Mouse (Mus musculus): ENCODE measurements around the gene Smarcd1. TPM values are rescaled to one million over a fixed set of nuclear protein-coding genes. Genes with fewer than 3 reads are reported as not detected.

Smarcd1 gene
- polyA plus RNA-seq, 1 experiment = 10.1 TPM

DNA sequence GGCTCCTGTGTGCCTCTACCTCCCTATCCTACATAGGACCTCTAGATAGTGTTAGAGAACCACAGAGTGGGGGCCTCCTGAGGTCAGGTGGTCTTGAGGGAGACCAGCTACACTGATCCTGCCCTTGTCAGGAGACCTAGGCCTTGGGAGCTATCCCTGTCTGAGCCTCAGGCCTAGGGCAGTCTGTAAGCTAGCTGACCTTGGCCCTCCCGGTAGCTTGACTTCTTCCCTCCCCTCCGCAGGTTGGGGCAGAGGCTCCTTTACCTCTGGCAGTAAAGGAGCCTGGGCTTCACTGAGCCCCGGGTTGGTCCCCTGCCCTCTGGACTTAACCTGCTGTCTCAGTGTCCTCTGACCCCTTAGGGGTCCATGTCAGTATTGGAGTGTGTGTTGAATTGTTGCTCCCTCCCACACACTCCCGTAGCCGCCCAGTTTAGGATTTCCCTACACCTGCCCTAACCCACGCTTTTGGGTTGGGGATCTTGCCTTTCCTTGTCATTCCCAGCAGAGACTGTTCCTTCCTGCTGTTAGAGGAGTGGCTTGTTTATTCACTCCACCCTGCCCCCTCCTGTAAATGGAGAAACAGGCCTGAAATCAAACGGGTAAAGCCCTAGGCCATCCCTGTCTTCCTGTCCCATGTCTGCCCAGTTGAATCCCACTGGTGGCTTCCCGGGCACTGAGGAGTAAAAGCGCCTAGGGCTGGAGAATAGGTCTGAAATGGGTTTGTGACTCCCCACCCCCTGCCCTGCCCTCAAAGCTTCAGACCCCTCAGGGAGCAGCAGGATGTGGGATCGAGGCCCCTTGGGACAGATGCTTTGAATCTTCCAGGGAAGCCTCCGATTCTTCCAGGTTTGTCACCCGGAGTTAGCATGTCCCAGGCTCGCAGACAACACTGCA lies 11.0 kb downstream of the Smarcd1 start:
- 86% methylated on average over 13 of the region's 13 CpGs for WGBS
- Histone ChIP-seq H3K4me1 (ENCODE audit: control insufficient read depth, insufficient read depth, low read length) (peaks cover 2% of the 10 kb centered on the region), H3K4me3 (replicated peaks; ENCODE audit: control insufficient read depth, low read depth, low read length) (no peak overlapping the region), H3K27ac (ENCODE audit: control insufficient read depth, insufficient read depth, low read depth, low read length, poor library complexity) (no peak overlapping the region)
- TF ChIP-seq POLR2A (IDR thresholded peaks at IDR 0.05; ENCODE audit: borderline replicate concordance, control insufficient read depth, low read depth, low read length) (no peak), CTCF (IDR thresholded peaks at IDR 0.05; ENCODE audit: control insufficient read depth, insufficient read depth, low read length) (no peak)

DNA sequence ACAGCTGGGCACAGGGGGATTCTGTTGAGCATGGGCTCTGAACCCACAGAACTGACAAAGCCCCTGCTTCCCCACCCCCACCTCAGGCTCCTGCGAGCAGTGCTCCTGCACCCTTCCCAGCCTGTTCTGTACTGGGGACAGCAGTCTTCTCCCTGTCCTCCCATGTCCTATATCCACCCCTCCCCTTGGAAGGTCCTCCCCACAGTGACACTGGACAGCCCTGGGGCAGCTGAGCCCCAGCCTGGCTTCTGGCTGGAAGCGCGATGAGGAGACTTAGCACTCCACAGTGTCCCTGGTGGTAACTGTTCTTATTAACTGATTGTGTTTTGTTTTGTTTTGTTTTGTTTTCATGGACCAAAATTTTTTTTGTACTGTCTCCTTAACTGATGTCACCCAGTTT lies 11.6 kb downstream of the Smarcd1 start:
- no peak overlapping the region for H3K27ac ChIP-seq (ENCODE audit: control insufficient read depth, insufficient read depth, low read depth, low read length, poor library complexity)
- WGBS = 91% methylated on average over 3 of the region's 3 CpGs
- H3K4me1 ChIP-seq (ENCODE audit: control insufficient read depth, insufficient read depth, low read length) = peaks cover 2% of the 10 kb centered on the region
- no peak overlapping the region for H3K4me3 ChIP-seq (replicated peaks; ENCODE audit: control insufficient read depth, low read depth, low read length)
- TF ChIP-seq POLR2A (IDR thresholded peaks at IDR 0.05; ENCODE audit: borderline replicate concordance, control insufficient read depth, low read depth, low read length) (no peak), CTCF (IDR thresholded peaks at IDR 0.05; ENCODE audit: control insufficient read depth, insufficient read depth, low read length) (no peak)

DNA sequence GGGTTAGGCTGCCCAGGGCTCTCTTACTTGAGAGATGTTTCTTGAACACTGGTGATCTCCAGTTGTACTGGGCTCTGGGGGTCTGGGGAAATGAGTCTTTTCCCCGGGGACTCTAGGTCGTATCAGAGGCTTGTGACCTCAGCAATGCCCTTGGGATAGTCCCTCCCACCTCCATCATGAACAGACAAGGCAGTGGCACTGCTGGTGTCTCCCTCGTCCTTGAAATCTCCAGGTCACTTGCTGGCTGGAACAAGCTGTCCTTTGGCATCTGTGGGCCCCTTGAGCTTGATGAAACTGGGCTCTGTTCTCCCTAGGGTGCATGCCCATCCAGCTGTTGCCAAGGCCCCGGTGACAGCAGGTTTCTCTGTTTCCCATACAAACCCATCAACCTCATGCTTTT lies 12.3 kb downstream of the Smarcd1 start:
- H3K27ac ChIP-seq (ENCODE audit: control insufficient read depth, insufficient read depth, low read depth, low read length, poor library complexity) = no peak overlapping the region

GRCm38 (mm10) chr15:99714858-99715257 lies 12.9 kb downstream of the Smarcd1 start:
- 56% methylated on average over 7 of the region's 7 CpGs for WGBS
- Histone ChIP-seq H3K4me1 (ENCODE audit: control insufficient read depth, insufficient read depth, low read length) (peaks cover 2% of the 10 kb centered on the region), H3K27ac (ENCODE audit: control insufficient read depth, insufficient read depth, low read depth, low read length, poor library complexity) (no peak overlapping the region; the same call in 1 of the 2 replicates), H3K4me3 (replicated peaks; ENCODE audit: control insufficient read depth, low read depth, low read length) (no peak overlapping the region)
- TF ChIP-seq POLR2A (IDR thresholded peaks at IDR 0.05; ENCODE audit: borderline replicate concordance, control insufficient read depth, low read depth, low read length) = no peak
- peak; percentile 94 for TF ChIP-seq CTCF (IDR thresholded peaks at IDR 0.05; ENCODE audit: control insufficient read depth, insufficient read depth, low read length)

More for the DNA sequence above, 12.3 kb downstream of the Smarcd1 start:
- peaks cover 2% of the 10 kb centered on the region for H3K4me1 ChIP-seq (ENCODE audit: control insufficient read depth, insufficient read depth, low read length)
- TF ChIP-seq POLR2A (IDR thresholded peaks at IDR 0.05; ENCODE audit: borderline replicate concordance, control insufficient read depth, low read depth, low read length) (no peak), CTCF (IDR thresholded peaks at IDR 0.05; ENCODE audit: control insufficient read depth, insufficient read depth, low read length) (no peak)
- 67% methylated on average over 4 of the region's 4 CpGs for WGBS
- H3K4me3 ChIP-seq (replicated peaks; ENCODE audit: control insufficient read depth, low read depth, low read length) = no peak overlapping the region

DNA sequence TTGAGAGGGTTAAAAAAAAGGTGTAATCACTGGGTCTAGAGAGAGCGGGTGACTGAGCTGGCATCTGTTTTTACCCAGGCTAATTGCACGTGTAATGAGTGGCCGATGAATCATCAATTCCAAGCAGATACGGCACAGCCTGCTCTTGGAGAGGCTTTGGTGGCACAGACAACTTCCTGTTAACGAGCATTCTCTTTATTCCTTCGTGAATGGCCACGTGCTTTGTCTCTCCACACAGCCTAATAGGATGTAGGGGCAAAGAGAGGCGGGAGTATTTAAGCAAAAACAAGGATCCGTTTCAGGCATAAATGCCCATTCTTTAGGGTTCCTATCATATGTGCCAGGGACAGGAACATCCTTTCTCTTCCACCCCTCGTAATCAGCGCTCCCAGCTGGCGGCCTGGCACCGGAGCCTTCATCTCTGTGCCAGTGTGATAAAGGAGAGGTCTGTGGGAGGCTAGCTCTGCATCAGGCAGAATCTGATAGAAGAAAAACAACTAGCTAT lies 13.5 kb downstream of the Smarcd1 start:
- WGBS = 58% methylated on average over 13 of the region's 13 CpGs
- peak overlapping the region; percentile 8; the same call in 1 of the 2 replicates for H3K27ac ChIP-seq (ENCODE audit: control insufficient read depth, insufficient read depth, low read depth, low read length, poor library complexity)
- no peak overlapping the region for H3K4me3 ChIP-seq (replicated peaks; ENCODE audit: control insufficient read depth, low read depth, low read length)
- H3K4me1 ChIP-seq (ENCODE audit: control insufficient read depth, insufficient read depth, low read length) = peaks cover 2% of the 10 kb centered on the region
- TF ChIP-seq POLR2A (IDR thresholded peaks at IDR 0.05; ENCODE audit: borderline replicate concordance, control insufficient read depth, low read depth, low read length) (no peak), CTCF (IDR thresholded peaks at IDR 0.05; ENCODE audit: control insufficient read depth, insufficient read depth, low read length) (no peak)

DNA sequence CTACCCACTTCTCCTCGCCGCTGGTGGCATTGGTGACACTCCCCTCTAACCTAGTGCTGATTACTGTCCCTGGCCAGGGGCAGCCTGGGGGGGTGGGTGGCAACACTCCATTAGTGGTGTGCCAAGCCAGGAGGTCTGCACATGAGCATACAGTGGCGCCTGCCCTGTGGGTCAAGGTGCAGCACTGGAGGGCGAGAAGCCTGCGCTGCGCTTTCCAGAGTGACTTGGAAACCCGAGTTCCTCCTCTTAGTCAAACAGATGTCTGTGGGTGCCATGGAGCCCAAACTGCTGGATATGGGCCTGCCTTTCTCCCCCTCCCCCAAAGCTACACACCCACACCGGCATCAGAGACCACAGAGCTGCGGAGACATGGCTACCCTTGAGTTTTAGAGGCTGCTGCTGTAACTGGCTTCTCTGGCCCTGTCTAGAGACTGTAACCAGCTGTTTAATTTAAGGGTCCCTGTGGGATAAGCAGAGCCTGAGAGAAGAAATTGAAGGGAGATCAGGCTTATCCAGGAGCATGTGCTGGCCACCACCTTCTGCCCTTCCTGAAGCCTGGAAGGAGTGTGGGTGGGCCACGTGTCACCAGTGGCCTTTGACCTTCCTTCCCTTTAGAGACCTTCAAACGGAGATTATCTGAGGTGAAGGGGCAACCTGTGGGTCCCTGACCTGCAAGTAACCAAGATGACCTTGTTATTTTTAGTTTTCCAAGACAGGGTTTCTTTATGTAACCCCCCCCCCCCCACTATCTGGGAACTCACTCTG lies 14.2 kb downstream of the Smarcd1 start:
- Histone ChIP-seq H3K27ac (ENCODE audit: control insufficient read depth, insufficient read depth, low read depth, low read length, poor library complexity) (no peak overlapping the region; the same call in 1 of the 2 replicates), H3K4me1 (ENCODE audit: control insufficient read depth, insufficient read depth, low read length) (peaks cover 2% of the 10 kb centered on the region), H3K4me3 (replicated peaks; ENCODE audit: control insufficient read depth, low read depth, low read length) (no peak overlapping the region)
- 81% methylated on average over 11 of the region's 11 CpGs for WGBS
- TF ChIP-seq POLR2A (IDR thresholded peaks at IDR 0.05; ENCODE audit: borderline replicate concordance, control insufficient read depth, low read depth, low read length) (0 out of 2 replicates have a peak, but pooled peaks have one; percentile 15), CTCF (IDR thresholded peaks at IDR 0.05; ENCODE audit: control insufficient read depth, insufficient read depth, low read length) (no peak)

DNA sequence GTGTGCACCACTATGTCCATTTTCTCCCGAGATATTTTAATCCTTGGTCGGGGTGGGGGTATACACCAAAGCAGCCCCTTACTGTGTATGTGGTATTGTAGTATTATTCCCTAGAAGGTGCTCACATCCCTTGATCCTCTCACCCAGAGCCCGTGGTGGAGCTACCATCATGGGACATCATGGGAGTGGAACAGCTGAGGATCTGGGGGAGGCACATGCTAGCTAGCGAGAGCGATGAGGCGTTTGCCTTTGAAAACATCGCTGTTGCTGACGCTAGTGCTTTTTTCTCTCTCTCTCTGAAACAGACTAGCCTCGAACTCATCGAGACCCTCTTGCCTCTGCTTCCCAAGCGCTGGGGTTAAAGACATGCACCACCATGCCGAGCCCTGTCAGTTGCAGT lies 14.9 kb downstream of the Smarcd1 start:
- TF ChIP-seq CTCF (IDR thresholded peaks at IDR 0.05; ENCODE audit: control insufficient read depth, insufficient read depth, low read length) = no peak
- no peak for TF ChIP-seq POLR2A (IDR thresholded peaks at IDR 0.05; ENCODE audit: borderline replicate concordance, control insufficient read depth, low read depth, low read length)
- Histone ChIP-seq H3K4me1 (ENCODE audit: control insufficient read depth, insufficient read depth, low read length) (peaks cover 2% of the 10 kb centered on the region), H3K27ac (ENCODE audit: control insufficient read depth, insufficient read depth, low read depth, low read length, poor library complexity) (no peak overlapping the region), H3K4me3 (replicated peaks; ENCODE audit: control insufficient read depth, low read depth, low read length) (no peak overlapping the region)
- 84% methylated on average over 12 of the region's 12 CpGs for WGBS

Data from bone marrow, adult 2 months (tissue).